Mouse (Mus musculus): ENCODE data around the gene Nupl1. TPM values are rescaled to one million over a fixed set of nuclear protein-coding genes. Genes with fewer than 3 reads are reported as not detected.

Gene Nupl1
- total RNA-seq, 1 experiment: not detected

DNA sequence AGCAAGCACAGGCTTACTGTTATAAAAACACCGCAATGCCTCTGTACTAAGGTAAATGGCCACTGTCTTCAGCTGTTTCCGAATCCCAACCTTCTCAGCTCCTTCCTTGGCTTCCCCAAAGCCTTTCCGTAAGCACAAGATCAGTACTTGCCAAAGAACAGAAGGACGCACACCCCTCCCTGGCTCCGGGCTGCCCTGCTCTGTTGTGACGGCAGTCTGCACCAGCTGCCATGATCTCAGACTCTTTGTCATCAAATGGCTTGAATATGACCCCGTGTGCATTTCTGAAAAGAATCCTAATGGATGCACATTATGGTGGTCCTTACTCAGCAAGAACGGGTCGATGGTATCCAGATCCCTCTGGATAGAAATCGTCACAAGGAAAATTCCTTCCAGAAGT, 108.0 kb downstream of the Nupl1 start:
- H3K36me3 ChIP-seq (ENCODE audit: control insufficient read depth, insufficient read depth, low read length, poor library complexity, severe bottlenecking): no peaks in the 10 kb centered on the region
- in situ Hi-C loops (cut with MboI; ENCODE audit: low sequenced_read_pairs in 2 of 2, unreplicated experiment in 2 of 2): no loop called here
- no peak overlapping the region for H3K27ac ChIP-seq (ENCODE audit: insufficient read depth, low read depth, low read length, poor library complexity, severe bottlenecking)
- DNase-seq (ENCODE audit: low read depth, low spot score): no peak
- no peak overlapping the region for H3K4me3 ChIP-seq (ENCODE audit: insufficient read depth in 1 of 2, low read depth in 1 of 2, low read length in 2 of 2, poor library complexity in 1 of 2, severe bottlenecking in 1 of 2)
- no peak for TF ChIP-seq CHD2 (IDR thresholded peaks at IDR 0.05; ENCODE audit: low read depth, low read length)
- TF ChIP-seq MAFK (IDR thresholded peaks at IDR 0.05; ENCODE audit: insufficient read depth, low read depth, low read length): no peak
- TF ChIP-seq ZNF384 (IDR thresholded peaks at IDR 0.05; ENCODE audit: low read depth, low read length): no peak
- TF ChIP-seq ZC3H11A (IDR thresholded peaks at IDR 0.05; ENCODE audit: borderline replicate concordance, low read depth, low read length): no peak
- no peak for TF ChIP-seq HCFC1 (IDR thresholded peaks at IDR 0.05; ENCODE audit: borderline replicate concordance, insufficient read depth, low read length)
- H3K9ac ChIP-seq (ENCODE audit: insufficient read depth, low read depth, low read length, poor library complexity, severe bottlenecking): no peak overlapping the region
- no peaks in the 10 kb centered on the region for H3K9me3 ChIP-seq (ENCODE audit: control insufficient read depth, insufficient read depth, low read depth, low read length)
- H3K4me1 ChIP-seq (ENCODE audit: control insufficient read depth in 2 of 2, insufficient read depth in 2 of 2, low read length in 2 of 2, poor library complexity in 1 of 2): no peaks in the 10 kb centered on the region

DNA sequence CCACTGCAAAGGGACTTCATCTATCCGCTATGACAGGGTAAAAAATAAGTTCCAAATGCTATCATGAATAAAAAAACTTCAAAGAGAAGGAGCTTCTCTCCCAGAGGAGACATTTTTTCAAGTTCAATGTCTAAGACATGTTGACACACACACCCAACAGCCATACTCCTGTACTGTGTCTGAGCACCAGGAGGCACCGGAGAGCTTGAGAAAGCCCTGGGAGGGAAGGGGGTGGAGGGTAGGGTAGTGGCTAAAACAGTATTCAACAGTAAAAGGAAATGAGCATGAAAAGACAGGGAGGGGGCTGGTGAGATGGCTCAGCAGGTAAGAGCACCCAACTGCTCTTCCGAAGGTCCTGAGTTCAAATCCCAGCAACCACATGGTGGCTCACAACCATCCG, 112.9 kb downstream of the Nupl1 start:
- no peak for DNase-seq (ENCODE audit: low read depth, low spot score)
- no peak for TF ChIP-seq CHD2 (IDR thresholded peaks at IDR 0.05; ENCODE audit: low read depth, low read length)
- no peak for TF ChIP-seq MAFK (IDR thresholded peaks at IDR 0.05; ENCODE audit: insufficient read depth, low read depth, low read length)
- no peak for TF ChIP-seq HCFC1 (IDR thresholded peaks at IDR 0.05; ENCODE audit: borderline replicate concordance, insufficient read depth, low read length)
- TF ChIP-seq ZNF384 (IDR thresholded peaks at IDR 0.05; ENCODE audit: low read depth, low read length): no peak
- TF ChIP-seq ZC3H11A (IDR thresholded peaks at IDR 0.05; ENCODE audit: borderline replicate concordance, low read depth, low read length): no peak
- in situ Hi-C loops (cut with MboI; ENCODE audit: low sequenced_read_pairs in 2 of 2, unreplicated experiment in 2 of 2): no loop called here
- H3K4me1 ChIP-seq (ENCODE audit: control insufficient read depth in 2 of 2, insufficient read depth in 2 of 2, low read length in 2 of 2, poor library complexity in 1 of 2): no peaks in the 10 kb centered on the region
- H3K9ac ChIP-seq (ENCODE audit: insufficient read depth, low read depth, low read length, poor library complexity, severe bottlenecking): no peak overlapping the region
- H3K36me3 ChIP-seq (ENCODE audit: control insufficient read depth, insufficient read depth, low read length, poor library complexity, severe bottlenecking): no peaks in the 10 kb centered on the region
- no peak overlapping the region for H3K4me3 ChIP-seq (ENCODE audit: insufficient read depth in 1 of 2, low read depth in 1 of 2, low read length in 2 of 2, poor library complexity in 1 of 2, severe bottlenecking in 1 of 2)
- H3K27ac ChIP-seq (ENCODE audit: insufficient read depth, low read depth, low read length, poor library complexity, severe bottlenecking): no peak overlapping the region
- H3K9me3 ChIP-seq (ENCODE audit: control insufficient read depth, insufficient read depth, low read depth, low read length): no peaks in the 10 kb centered on the region

DNA sequence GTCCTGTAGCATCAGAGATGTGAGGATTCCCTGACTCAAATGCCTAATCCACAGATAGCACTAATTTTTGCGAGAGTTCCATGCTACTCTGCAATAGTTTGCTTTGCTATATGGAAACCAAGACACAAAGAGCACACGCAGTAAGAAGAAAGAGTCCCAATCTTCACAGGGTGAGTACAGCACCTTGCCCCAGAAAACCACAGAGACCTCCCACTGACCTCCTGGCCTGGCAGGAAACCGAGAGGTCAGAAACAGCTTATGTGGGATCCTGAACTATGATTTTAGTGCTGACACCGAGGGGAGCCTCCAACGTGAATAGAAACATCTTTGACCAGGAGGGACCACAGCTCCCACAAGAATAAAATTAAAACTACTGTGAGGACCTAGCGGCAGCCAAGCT, 113.4 kb downstream of the Nupl1 start:
- in situ Hi-C loops (cut with MboI; ENCODE audit: low sequenced_read_pairs in 2 of 2, unreplicated experiment in 2 of 2): no loop called here
- no peaks in the 10 kb centered on the region for H3K9me3 ChIP-seq (ENCODE audit: control insufficient read depth, insufficient read depth, low read depth, low read length)
- peak overlapping the region; percentile 4; the same call in 1 of the 2 replicates for H3K27ac ChIP-seq (ENCODE audit: insufficient read depth, low read depth, low read length, poor library complexity, severe bottlenecking)
- no peaks in the 10 kb centered on the region for H3K4me1 ChIP-seq (ENCODE audit: control insufficient read depth in 2 of 2, insufficient read depth in 2 of 2, low read length in 2 of 2, poor library complexity in 1 of 2)
- no peak overlapping the region for H3K4me3 ChIP-seq (ENCODE audit: insufficient read depth in 1 of 2, low read depth in 1 of 2, low read length in 2 of 2, poor library complexity in 1 of 2, severe bottlenecking in 1 of 2)
- no peaks in the 10 kb centered on the region for H3K36me3 ChIP-seq (ENCODE audit: control insufficient read depth, insufficient read depth, low read length, poor library complexity, severe bottlenecking)
- TF ChIP-seq CHD2 (IDR thresholded peaks at IDR 0.05; ENCODE audit: low read depth, low read length): no peak
- TF ChIP-seq ZNF384 (IDR thresholded peaks at IDR 0.05; ENCODE audit: low read depth, low read length): no peak
- no peak for TF ChIP-seq ZC3H11A (IDR thresholded peaks at IDR 0.05; ENCODE audit: borderline replicate concordance, low read depth, low read length)
- TF ChIP-seq MAFK (IDR thresholded peaks at IDR 0.05; ENCODE audit: insufficient read depth, low read depth, low read length): no peak
- TF ChIP-seq HCFC1 (IDR thresholded peaks at IDR 0.05; ENCODE audit: borderline replicate concordance, insufficient read depth, low read length): no peak
- no peak for DNase-seq (ENCODE audit: low read depth, low spot score)
- H3K9ac ChIP-seq (ENCODE audit: insufficient read depth, low read depth, low read length, poor library complexity, severe bottlenecking): no peak overlapping the region

DNA sequence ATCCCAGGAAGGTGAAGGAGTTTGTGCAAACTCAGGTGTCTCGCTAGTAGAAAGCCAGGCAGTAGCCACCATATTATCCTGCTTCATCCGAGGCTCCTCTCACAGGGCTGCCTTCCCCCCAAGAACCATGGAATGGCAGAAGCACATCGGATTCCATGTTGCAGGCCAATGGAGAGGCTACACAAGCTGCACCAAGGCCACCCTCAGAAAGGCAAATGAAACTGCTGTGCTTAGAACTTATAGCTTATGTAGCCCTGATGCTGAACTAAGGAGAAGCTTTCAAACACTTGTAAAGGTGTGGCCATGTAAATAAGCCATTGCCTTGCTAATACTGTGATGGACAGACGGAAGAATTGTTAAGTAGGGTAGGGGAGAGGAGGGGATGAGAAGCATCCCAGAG, 115.4 kb downstream of the Nupl1 start:
- DNase-seq (ENCODE audit: low read depth, low spot score): no peak
- Histone ChIP-seq H3K27ac (ENCODE audit: insufficient read depth, low read depth, low read length, poor library complexity, severe bottlenecking) (no peak overlapping the region), H3K4me3 (ENCODE audit: insufficient read depth in 1 of 2, low read depth in 1 of 2, low read length in 2 of 2, poor library complexity in 1 of 2, severe bottlenecking in 1 of 2) (no peak overlapping the region), H3K36me3 (ENCODE audit: control insufficient read depth, insufficient read depth, low read length, poor library complexity, severe bottlenecking) (no peaks in the 10 kb centered on the region), H3K9me3 (ENCODE audit: control insufficient read depth, insufficient read depth, low read depth, low read length) (no peaks in the 10 kb centered on the region), H3K4me1 (ENCODE audit: control insufficient read depth in 2 of 2, insufficient read depth in 2 of 2, low read length in 2 of 2, poor library complexity in 1 of 2) (no peaks in the 10 kb centered on the region), H3K9ac (ENCODE audit: insufficient read depth, low read depth, low read length, poor library complexity, severe bottlenecking) (no peak overlapping the region)
- in situ Hi-C loops (cut with MboI; ENCODE audit: low sequenced_read_pairs in 2 of 2, unreplicated experiment in 2 of 2): no loop called here
- no peak for TF ChIP-seq MAFK (IDR thresholded peaks at IDR 0.05; ENCODE audit: insufficient read depth, low read depth, low read length)
- TF ChIP-seq HCFC1 (IDR thresholded peaks at IDR 0.05; ENCODE audit: borderline replicate concordance, insufficient read depth, low read length): no peak
- no peak for TF ChIP-seq ZNF384 (IDR thresholded peaks at IDR 0.05; ENCODE audit: low read depth, low read length)
- TF ChIP-seq CHD2 (IDR thresholded peaks at IDR 0.05; ENCODE audit: low read depth, low read length): no peak
- TF ChIP-seq ZC3H11A (IDR thresholded peaks at IDR 0.05; ENCODE audit: borderline replicate concordance, low read depth, low read length): no peak

DNA sequence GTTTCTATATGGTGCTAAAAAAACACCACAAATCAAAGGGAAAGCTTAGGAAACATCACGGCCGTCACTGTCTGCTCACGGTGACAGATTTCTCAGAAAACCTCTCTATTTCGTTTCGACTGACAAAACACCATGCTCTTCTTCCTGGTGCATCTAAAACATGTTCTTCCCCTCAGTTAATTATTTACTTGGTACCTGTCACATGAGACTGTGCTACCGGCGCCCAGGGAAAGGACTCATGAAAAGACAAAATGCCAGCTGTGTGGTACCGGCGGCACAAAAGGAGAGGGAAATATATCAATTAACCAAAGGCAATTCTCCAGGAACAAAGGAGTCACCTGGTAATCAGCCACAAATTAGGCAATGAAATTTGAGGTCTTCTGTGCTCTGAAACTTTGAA, 116.5 kb downstream of the Nupl1 start:
- in situ Hi-C loops (cut with MboI; ENCODE audit: low sequenced_read_pairs in 2 of 2, unreplicated experiment in 2 of 2): no loop called here
- Histone ChIP-seq H3K4me3 (ENCODE audit: insufficient read depth in 1 of 2, low read depth in 1 of 2, low read length in 2 of 2, poor library complexity in 1 of 2, severe bottlenecking in 1 of 2) (no peak overlapping the region), H3K9me3 (ENCODE audit: control insufficient read depth, insufficient read depth, low read depth, low read length) (no peaks in the 10 kb centered on the region), H3K4me1 (ENCODE audit: control insufficient read depth in 2 of 2, insufficient read depth in 2 of 2, low read length in 2 of 2, poor library complexity in 1 of 2) (no peaks in the 10 kb centered on the region), H3K27ac (ENCODE audit: insufficient read depth, low read depth, low read length, poor library complexity, severe bottlenecking) (no peak overlapping the region), H3K36me3 (ENCODE audit: control insufficient read depth, insufficient read depth, low read length, poor library complexity, severe bottlenecking) (no peaks in the 10 kb centered on the region), H3K9ac (ENCODE audit: insufficient read depth, low read depth, low read length, poor library complexity, severe bottlenecking) (no peak overlapping the region)
- DNase-seq (ENCODE audit: low read depth, low spot score): no peak
- no peak for TF ChIP-seq ZNF384 (IDR thresholded peaks at IDR 0.05; ENCODE audit: low read depth, low read length)
- TF ChIP-seq CHD2 (IDR thresholded peaks at IDR 0.05; ENCODE audit: low read depth, low read length): no peak
- TF ChIP-seq HCFC1 (IDR thresholded peaks at IDR 0.05; ENCODE audit: borderline replicate concordance, insufficient read depth, low read length): no peak
- TF ChIP-seq MAFK (IDR thresholded peaks at IDR 0.05; ENCODE audit: insufficient read depth, low read depth, low read length): no peak
- no peak for TF ChIP-seq ZC3H11A (IDR thresholded peaks at IDR 0.05; ENCODE audit: borderline replicate concordance, low read depth, low read length)

Other genes with a start within 250 kb of the Nupl1 start
- gene Atp8a2, start 54.3 kb downstream of the Nupl1 start, total RNA-seq (2012; rRNA removed): 0.62 and 1.1 TPM in 2 replicates
- gene Gm49336, start 76 bp upstream of the Nupl1 start, total RNA-seq (2012; rRNA removed): 29.6 and 39.4 TPM in 2 replicates
- 6.5 and 8.4 TPM in 2 replicates for gene Mtmr6, start 13.8 kb upstream of the Nupl1 start, total RNA-seq (2012; rRNA removed)
- gene Amer2, start 121.8 kb upstream of the Nupl1 start, total RNA-seq (2012; rRNA removed): 0.09 and 0.26 TPM in 2 replicates